Mouse (Mus musculus) adipocyte (in vitro differentiated cells): ENCODE measurements around the gene Nsl1.
"Not testable (repeated sequence)": the region's sequence is repeated elsewhere in the genome, so short reads cannot be mapped to it uniquely, and the experiment has no call there.

Experiments used
- DNase-seq: peaks from one replicate; pipeline ENCODE4 v3.0.0-alpha.2; 2016; ENCODE audit warnings: low spot score

Gene Nsl1

GRCm38 (mm10) chr1:191062781-191063485 lies at the start of gene Nsl1, which contains the start of gene Tatdn3:
Nsl1 (plus strand) TSS chr1:191063012.
Tatdn3 (minus strand) TSS chr1:191062932.
- peak; percentile 84 for DNase-seq

- DNase-seq: no peak
Observed at GRCm38 (mm10) chr1:191014271-191014670, 48.5 kb upstream of the Nsl1 start.

DNA sequence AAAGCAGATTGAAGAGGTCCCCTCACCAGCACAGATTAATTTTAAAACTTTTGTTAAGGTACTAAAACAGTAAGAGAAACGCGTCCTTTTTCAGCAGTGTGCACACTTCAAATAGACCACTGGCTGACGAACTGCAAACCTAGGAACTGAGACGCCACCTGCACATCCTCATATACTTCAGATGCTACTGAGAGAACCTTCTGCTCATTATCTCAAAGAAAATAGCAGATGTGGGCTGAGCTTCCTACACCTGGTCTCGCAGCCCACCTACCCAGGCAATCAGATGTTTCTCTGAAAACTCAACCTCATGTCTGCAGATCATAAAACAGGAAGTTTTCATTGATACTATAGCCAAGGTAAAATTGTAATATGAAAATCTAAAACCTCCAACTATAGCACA lies 43.0 kb upstream of the Nsl1 start:
- no peak for DNase-seq

- no peak for DNase-seq
Observed at GRCm38 (mm10) chr1:191020217-191020924, 42.4 kb upstream of the Nsl1 start.

GRCm38 (mm10) chr1:191021016-191021415 lies 41.8 kb upstream of the Nsl1 start:
- DNase-seq: no peak

DNA sequence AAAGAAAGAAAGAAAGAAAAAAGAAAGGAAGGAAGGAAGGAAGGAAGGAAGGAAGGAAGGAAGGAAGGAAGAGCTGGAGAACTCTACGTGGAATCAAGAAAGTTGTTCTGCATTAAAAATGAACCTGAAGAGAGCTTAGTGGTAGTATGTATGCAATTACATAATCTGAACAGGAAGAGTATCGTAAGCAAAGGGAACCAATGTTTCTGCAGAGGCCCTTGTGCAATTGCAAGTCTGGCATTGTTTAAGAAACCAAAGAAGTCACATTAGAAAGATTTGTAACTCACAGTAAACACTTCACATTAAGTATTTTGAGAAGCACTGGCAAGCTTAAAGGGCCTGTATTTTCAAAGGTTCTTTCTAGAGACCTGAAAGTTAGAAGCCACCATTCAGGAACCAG lies 39.7 kb upstream of the Nsl1 start:
- DNase-seq: peak; percentile 64

- not testable (repeated sequence) for DNase-seq
Observed at GRCm38 (mm10) chr1:191023806-191024205, 39.0 kb upstream of the Nsl1 start.

GRCm38 (mm10) chr1:191025016-191026012 lies 37.5 kb upstream of the Nsl1 start:
- peak; percentile 36 for DNase-seq

DNA sequence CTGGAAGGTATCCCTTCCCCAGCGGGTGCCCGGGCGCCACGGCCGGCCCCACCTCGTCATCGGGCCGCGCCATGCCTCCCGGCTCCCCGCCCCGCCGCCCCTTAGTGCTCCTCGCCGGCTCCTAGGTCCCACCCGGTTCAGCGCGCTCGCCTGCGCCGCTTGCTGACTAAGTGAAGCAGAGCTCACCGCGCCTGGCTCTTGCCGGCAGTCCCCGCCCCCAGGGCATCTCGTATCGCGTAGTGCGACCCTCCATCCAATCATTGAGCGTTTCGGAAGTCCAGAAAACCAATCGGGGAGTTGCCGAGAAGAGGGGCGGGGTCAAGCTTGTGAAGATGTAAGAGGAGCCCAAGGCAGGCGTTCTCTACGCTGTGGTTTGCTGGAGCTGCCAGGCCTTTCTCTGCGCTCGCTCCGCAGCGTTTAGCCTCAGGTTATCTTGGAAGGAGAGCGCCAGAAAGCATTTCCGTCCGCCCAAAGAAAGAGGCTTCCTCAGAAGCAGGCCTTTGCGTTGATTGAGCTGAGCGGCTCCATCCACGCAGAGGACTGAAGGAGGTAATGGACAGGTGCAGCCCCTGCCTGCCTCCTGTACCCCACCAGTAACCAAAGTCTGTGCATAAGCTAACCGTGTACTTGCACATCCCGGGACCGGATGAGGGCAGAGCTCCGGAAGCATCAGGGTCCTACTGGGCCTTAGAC lies 36.6 kb upstream of the Nsl1 start, which contains the start of gene Flvcr1:
Gene Flvcr1, minus strand, starts transcription at position 138 of the 693 bp plus-strand sequence.
- DNase-seq: peak; percentile 99

DNA sequence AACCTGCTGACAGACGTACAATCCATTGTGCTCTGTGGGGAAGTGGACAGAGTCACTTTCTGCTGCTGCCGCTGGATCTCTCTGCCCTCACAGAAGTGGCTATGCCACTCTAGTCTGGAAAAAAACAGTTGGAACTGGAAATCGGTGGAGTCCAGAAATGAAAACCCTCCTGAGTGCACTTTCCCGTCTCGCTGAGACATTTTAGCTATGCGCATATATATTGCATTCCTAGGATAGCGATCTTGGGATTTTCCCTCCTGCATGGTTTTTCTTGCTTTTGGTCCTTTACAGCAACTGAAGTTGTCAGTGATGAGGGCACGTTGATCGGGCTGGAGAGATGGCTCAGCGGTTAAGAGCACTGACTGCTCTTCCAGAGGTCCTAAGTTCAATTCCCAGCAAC lies 32.6 kb upstream of the Nsl1 start:
- no peak for DNase-seq

GRCm38 (mm10) chr1:191030922-191031425 lies 31.8 kb upstream of the Nsl1 start:
- DNase-seq: not testable (repeated sequence)

DNA sequence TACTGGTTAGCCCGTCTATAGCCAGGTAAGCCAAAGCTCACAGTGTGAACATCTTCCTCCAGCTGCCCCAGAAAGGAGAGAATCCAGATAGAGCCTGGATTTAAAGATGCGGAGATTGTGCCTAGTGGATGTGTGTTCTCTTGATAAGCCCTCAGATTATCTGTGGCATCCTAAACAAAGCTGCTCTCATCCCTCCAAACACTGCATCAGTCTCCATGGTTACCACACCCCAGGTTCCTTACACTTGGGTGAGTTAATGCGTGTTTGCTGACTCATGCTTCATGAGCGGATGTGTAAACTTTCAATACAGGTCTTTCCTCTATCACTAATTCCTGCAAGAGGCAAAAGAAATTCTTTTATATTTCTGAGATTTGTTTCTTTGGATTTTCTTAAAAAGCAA lies 27.2 kb upstream of the Nsl1 start:
- DNase-seq: no peak

DNA sequence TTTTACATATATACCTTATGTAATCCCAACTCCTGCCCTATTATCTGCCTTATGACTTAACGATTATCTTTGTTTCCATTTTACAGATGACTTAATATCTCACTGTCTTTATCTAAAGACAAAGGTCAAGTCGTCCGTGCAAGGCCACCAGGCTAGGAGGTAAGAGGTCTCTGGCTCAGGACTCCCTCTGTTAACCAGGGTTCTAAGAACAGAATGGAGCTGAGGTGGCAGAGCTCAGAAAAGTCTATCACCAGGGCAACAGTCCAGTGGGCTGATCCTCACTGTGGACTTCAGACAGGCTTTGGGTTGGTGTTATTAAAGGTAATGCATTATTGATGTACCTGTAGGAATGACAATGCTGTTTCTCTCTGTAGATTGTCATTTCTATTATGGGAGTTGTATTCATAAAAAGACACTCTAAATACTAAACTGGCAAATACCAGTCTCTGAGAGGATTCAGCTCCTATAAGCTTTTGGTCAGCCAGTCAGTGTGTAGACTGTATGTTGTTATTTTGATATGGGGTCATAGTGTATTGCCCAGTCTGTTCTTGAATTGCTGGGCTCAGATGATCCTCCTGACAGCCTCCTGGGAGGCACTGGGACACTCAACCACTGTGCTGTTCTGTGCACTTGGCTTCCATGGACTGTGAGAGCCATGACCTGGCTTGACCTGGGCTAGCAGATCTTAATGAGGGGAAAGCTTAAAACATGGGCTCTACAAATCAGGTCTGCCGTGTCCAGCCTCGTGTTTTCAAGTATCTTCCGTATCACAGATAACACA lies 26.1 kb upstream of the Nsl1 start, which contains the start of gene Spata45:
Gene Spata45, plus strand, starts transcription at position 86 of the 781 bp plus-strand sequence.
- no peak for DNase-seq

- DNase-seq: no peak
Observed at GRCm38 (mm10) chr1:191037999-191038398, 24.8 kb upstream of the Nsl1 start.

GRCm38 (mm10) chr1:191041352-191041751 lies 21.5 kb upstream of the Nsl1 start:
- DNase-seq: no peak

GRCm38 (mm10) chr1:191042106-191042505 lies 20.7 kb upstream of the Nsl1 start:
- no peak for DNase-seq

DNA sequence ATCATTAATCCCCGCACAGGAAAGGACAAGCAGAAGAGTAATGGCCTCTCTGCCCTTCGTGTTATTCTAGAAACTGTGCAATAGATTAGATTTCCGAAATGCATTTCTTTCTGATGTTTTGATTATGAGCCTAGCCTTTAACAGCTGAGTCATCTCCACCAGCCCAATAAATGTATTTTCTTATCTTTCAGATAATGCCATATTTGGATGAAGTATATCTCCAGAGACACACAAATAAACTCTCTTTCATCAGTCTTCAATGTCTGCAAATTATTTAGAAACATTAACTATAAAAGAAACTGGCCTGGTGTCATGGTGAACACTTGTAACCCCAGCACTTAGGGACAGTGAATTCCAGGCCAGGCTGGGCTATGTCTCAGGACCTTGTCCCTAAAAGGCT lies 20.1 kb upstream of the Nsl1 start:
- no peak for DNase-seq

- DNase-seq: no peak
Observed at GRCm38 (mm10) chr1:191045264-191045663, 17.5 kb upstream of the Nsl1 start.

- DNase-seq: peak; percentile 17
Observed at GRCm38 (mm10) chr1:191046231-191046824, 16.5 kb upstream of the Nsl1 start.

DNA sequence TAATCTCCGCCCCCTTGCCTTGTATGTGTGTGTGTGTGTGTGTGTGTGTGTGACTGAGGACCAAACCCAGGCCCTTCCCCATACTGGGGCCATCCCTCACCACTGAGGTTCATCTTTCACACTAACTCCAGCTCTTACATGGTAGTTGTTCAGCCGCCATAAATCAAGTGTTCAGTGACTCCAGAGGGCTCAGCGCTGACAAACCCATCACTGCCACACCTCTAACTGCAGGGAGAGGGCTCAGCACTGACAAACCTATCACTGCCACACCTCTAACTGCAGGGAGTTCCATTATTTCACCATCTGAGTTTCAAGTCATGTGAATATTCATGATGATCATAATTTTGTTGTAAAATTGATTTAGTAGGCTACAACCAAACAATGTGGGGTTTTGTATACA lies 9.3 kb upstream of the Nsl1 start:
- no peak for DNase-seq
